Mouse (Mus musculus) forebrain, embryonic 16.5 days (tissue): ENCODE results near the gene Apba1. TPM values are rescaled to one million over a fixed set of nuclear protein-coding genes. Genes with fewer than 3 reads are reported as not detected.
A peak's percentile ranks its signal among the peaks of the same experiment; 100 is the strongest.

Source experiments
- ATAC-seq: fragments of 200-750 bp; cut with Nextera tagmentation; 2 replicates; pipeline ENCODE4 v1.8.0; 2017; ENCODE audit warnings: mild to moderate bottlenecking, moderate library complexity
- H3K27ac ChIP-seq: fragments of 300-500 bp; sonication (generic); 2 replicates; pipeline ENCODE4 v1.5.1; 2014; ENCODE audit warnings: low read length, control low read depth
- H3K27me3 ChIP-seq: fragments of 300-500 bp; sonication (generic); replicated peaks from 2 replicates; pipeline ENCODE4 v1.6.1; 2014; ENCODE audit warnings: low read length; ENCODE audit not compliant: control insufficient read depth, insufficient read depth
- H3K36me3 ChIP-seq: fragments of 300-500 bp; sonication (generic); 2 replicates; pipeline ENCODE4 v1.6.1; 2014; ENCODE audit not compliant: control insufficient read depth, insufficient read depth
- H3K4me1 ChIP-seq: fragments of 300-500 bp; sonication (generic); replicated peaks from 2 replicates; pipeline ENCODE4 v1.6.1; 2014; ENCODE audit warnings: low read length; ENCODE audit not compliant: control insufficient read depth, insufficient read depth
- H3K4me2 ChIP-seq: fragments of 300-500 bp; sonication (generic); 2 replicates; pipeline ENCODE4 v1.6.1; 2014; ENCODE audit warnings: mild to moderate bottlenecking, low read length, control low read depth
- H3K4me3 ChIP-seq: fragments of 300-500 bp; sonication (generic); replicated peaks from 2 replicates; pipeline ENCODE4 v1.5.1; 2014; ENCODE audit warnings: mild to moderate bottlenecking, low read length, control low read depth
- H3K9ac ChIP-seq: fragments of 300-500 bp; sonication (generic); replicated peaks from 2 replicates; pipeline ENCODE4 v1.6.1; 2014; ENCODE audit warnings: low read depth, low read length, control low read depth
- H3K9me3 ChIP-seq: fragments of 300-500 bp; sonication (generic); 2 replicates; pipeline ENCODE4 v1.6.1; 2016; ENCODE audit warnings: low read length; ENCODE audit not compliant: control insufficient read depth
- WGBS: fragments of 180-500 bp; shearing (Covaris S2); extraction: QIAGEN DNeasy Blood & Tissue Kit; methylation state at CpG from one replicate; pipeline ENCODE4 v1.1.7; 2014; 5-methylcytosine and 5-hydroxymethylcytosine counted together
- polyA plus RNA-seq: library from polyadenylated mRNA; unstranded; fragments of >200 nt; fragmentation: Nextera tagmentation; extraction: Ambion mirVana; gene quantifications from 2 replicates; pipeline ENCODE4 v1.2.1, GENCODE M21; 2015

The Apba1 gene
- polyA plus RNA-seq, 1 experiment from 2014 or later, result 6.6 TPM

- Histone ChIP-seq H3K4me3 (no peak overlapping the region), H3K27ac (no peak overlapping the region), H3K36me3 (no peaks in the 10 kb centered on the region), H3K27me3 (no peaks in the 10 kb centered on the region), H3K4me2 (no peak overlapping the region), H3K4me1 (no peaks in the 10 kb centered on the region), H3K9me3 (no peaks in the 10 kb centered on the region), H3K9ac (no peak overlapping the region)
- WGBS, result 74% methylated on average over 6 of the region's 6 CpGs
- no peak for ATAC-seq
Observed at GRCm38 (mm10) chr19:23817196-23817595, 58.5 kb downstream of the Apba1 start.

- Histone ChIP-seq H3K4me1 (no peaks in the 10 kb centered on the region), H3K27ac (no peak overlapping the region), H3K9me3 (no peaks in the 10 kb centered on the region), H3K4me2 (no peak overlapping the region), H3K4me3 (no peak overlapping the region), H3K36me3 (no peaks in the 10 kb centered on the region), H3K27me3 (no peaks in the 10 kb centered on the region), H3K9ac (no peak overlapping the region)
- 53% methylated on average over 8 of the region's 8 CpGs for WGBS
- ATAC-seq, result no peak
Observed at GRCm38 (mm10) chr19:23819882-23820281, 61.2 kb downstream of the Apba1 start.

DNA sequence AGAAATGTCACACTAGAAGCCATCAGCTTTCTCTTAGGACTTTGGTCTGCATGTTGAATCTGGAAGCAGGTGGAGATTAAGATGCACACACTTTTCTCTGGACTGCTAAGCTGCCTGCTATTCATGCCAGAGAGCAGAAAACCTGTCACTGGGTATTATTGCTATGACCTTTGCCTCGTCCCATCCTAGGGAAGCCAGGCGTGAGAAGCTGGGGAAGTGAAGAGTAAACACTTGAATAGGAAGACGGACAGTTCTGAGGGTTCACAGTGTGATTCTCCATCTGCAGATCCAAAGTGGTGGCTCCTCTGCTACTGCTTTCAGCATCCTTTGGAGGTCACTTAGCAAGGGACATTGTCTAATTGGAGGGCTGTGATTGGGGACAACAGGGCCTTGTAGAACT lies 63.8 kb downstream of the Apba1 start:
- no peaks in the 10 kb centered on the region for H3K9me3 ChIP-seq
- no peak overlapping the region for H3K4me2 ChIP-seq
- H3K27me3 ChIP-seq, result no peaks in the 10 kb centered on the region
- no peak overlapping the region for H3K9ac ChIP-seq
- H3K27ac ChIP-seq, result no peak overlapping the region
- WGBS, result 67% methylated on average over 3 of the region's 3 CpGs
- no peaks in the 10 kb centered on the region for H3K36me3 ChIP-seq
- H3K4me3 ChIP-seq, result no peak overlapping the region
- ATAC-seq, result no peak
- H3K4me1 ChIP-seq, result no peaks in the 10 kb centered on the region

- Histone ChIP-seq H3K36me3 (no peaks in the 10 kb centered on the region), H3K9ac (no peak overlapping the region), H3K4me3 (no peak overlapping the region), H3K27ac (no peak overlapping the region), H3K4me1 (no peaks in the 10 kb centered on the region), H3K4me2 (no peak overlapping the region), H3K27me3 (no peaks in the 10 kb centered on the region), H3K9me3 (no peaks in the 10 kb centered on the region)
- ATAC-seq, result no peak
- 97% methylated on average over 4 of the region's 4 CpGs for WGBS
Observed at GRCm38 (mm10) chr19:23823533-23823932, 64.8 kb downstream of the Apba1 start.

DNA sequence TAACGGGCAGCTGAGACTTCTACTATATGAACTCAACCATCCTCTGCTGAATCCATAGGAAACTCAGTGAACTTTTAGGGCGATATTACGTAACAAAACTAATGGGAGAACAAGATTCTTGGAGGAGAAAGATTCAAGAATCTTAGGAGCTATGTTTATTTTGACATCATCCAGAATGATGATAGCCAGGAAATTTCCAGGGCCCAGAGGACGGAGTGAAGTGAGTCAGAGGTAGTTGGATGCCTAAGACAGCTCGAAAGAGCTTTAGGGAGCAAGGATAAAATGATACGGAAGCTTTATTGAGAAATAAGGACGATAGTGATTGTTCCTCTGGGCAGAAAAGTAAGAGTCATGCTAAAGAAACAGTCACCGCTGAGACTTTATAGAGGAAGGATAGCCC lies 67.6 kb downstream of the Apba1 start:
- no peaks in the 10 kb centered on the region for H3K9me3 ChIP-seq
- no peak overlapping the region for H3K27ac ChIP-seq
- H3K4me2 ChIP-seq, result no peak overlapping the region
- H3K4me1 ChIP-seq, result peaks cover 5% of the 10 kb centered on the region; the same call in 1 of the 2 replicates
- H3K4me3 ChIP-seq, result no peak overlapping the region
- no peaks in the 10 kb centered on the region for H3K27me3 ChIP-seq
- no peak overlapping the region for H3K9ac ChIP-seq
- WGBS, result 94% methylated on average over 8 of the region's 8 CpGs
- no peak for ATAC-seq
- H3K36me3 ChIP-seq, result no peaks in the 10 kb centered on the region

DNA sequence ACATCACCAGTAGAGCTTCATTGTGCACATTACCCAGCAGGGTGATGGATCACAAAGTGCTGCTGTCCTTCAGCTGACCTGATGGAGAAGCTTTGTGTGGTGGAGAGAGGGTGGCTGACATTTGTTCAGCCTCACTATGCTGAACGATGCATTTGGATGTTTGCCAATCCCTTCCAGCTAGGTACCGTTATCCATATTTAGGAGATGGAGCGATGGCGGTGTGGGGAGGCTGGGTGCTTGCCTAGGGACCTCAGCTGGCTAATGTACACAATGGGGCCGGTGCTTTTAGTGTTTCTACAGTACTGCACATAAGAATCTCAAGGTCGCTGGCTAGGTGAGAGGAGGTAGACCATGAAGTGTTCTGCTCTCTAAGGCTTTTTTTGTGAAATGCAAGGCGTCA lies 72.1 kb downstream of the Apba1 start:
- Histone ChIP-seq H3K4me1 (peaks cover 18% of the 10 kb centered on the region), H3K27ac (peak overlapping the region; percentile 29; the same call in 1 of the 2 replicates), H3K9me3 (no peaks in the 10 kb centered on the region), H3K9ac (no peak overlapping the region), H3K4me2 (no peak overlapping the region), H3K36me3 (no peaks in the 10 kb centered on the region), H3K4me3 (no peak overlapping the region), H3K27me3 (no peaks in the 10 kb centered on the region)
- ATAC-seq, result peak; percentile 21
- 46% methylated on average over 7 of the region's 7 CpGs for WGBS

DNA sequence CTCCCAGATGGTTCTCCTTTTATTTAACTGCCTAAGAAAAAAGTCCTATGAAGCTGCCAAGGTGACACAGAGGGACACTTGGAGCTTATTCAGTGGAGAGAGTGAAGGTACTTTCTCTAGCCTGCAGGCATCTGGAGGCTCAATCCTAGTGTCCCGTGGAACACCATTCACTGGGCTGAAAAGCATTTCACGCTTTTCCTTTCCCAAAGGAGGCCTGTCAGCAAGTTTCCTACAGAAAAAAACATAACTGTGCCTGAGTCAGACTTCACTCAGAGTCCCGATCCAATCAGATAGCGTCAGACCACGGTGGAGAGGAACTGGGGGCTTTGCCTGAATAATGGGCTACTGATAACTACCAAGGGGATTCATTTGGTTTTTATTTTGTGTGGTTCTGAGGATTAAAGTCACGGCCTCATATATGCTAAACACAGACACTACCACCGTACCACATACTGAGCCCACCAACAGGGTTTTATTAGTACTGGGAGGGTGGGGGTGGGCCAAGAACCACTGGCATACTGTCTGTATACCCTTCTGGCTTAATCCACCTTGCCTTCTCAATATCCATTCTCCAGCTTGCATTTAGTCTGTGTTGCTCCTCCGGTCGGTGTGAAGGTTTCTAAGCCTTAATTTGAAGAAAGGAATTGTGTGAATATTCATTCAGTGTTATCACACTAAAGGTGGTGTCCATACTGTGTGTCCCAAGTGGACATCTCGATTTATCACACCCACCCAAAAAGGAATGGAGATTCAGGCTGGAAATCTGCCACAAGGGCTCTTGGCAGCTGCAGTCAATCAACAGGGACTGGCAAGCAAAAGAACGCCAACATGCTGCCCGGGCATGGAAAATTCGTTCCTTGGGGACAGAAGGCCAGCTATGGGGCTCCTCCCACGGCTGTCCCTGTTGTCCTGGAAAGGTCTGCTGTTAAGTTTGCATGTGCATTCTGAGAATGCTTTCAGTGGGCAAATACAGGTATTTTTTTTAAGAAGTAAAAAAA lies 75.3 kb downstream of the Apba1 start:
- 34% methylated on average over 14 of the region's 14 CpGs for WGBS
- peak overlapping the region; percentile 39 for H3K27ac ChIP-seq
- ATAC-seq, result peak; percentile 53
- no peaks in the 10 kb centered on the region for H3K9me3 ChIP-seq
- no peaks in the 10 kb centered on the region for H3K36me3 ChIP-seq
- H3K4me1 ChIP-seq, result peaks cover 18% of the 10 kb centered on the region
- no peak overlapping the region for H3K9ac ChIP-seq
- H3K27me3 ChIP-seq, result no peaks in the 10 kb centered on the region
- no peak overlapping the region for H3K4me3 ChIP-seq
- no peak overlapping the region for H3K4me2 ChIP-seq

- Histone ChIP-seq H3K4me3 (no peak overlapping the region), H3K27me3 (no peaks in the 10 kb centered on the region), H3K9ac (no peak overlapping the region), H3K9me3 (no peaks in the 10 kb centered on the region), H3K27ac (peak overlapping the region; percentile 39), H3K4me1 (peaks cover 18% of the 10 kb centered on the region), H3K36me3 (no peaks in the 10 kb centered on the region), H3K4me2 (no peak overlapping the region)
- WGBS, result 54% methylated on average over 3 of the region's 3 CpGs
- ATAC-seq, result peak; percentile 54
Observed at GRCm38 (mm10) chr19:23834721-23835120, 76.0 kb downstream of the Apba1 start.

GRCm38 (mm10) chr19:23855832-23856231 lies 97.1 kb downstream of the Apba1 start:
- no peaks in the 10 kb centered on the region for H3K4me1 ChIP-seq
- H3K9ac ChIP-seq, result no peak overlapping the region
- peaks cover 3% of the 10 kb centered on the region; the same call in 1 of the 2 replicates for H3K9me3 ChIP-seq
- no peak overlapping the region for H3K4me3 ChIP-seq
- WGBS, result 89% methylated on average over 7 of the region's 7 CpGs
- no peaks in the 10 kb centered on the region for H3K27me3 ChIP-seq
- H3K27ac ChIP-seq, result no peak overlapping the region
- ATAC-seq, result no peak
- no peak overlapping the region for H3K4me2 ChIP-seq
- H3K36me3 ChIP-seq, result no peaks in the 10 kb centered on the region
